In the genomic region with DNA sequence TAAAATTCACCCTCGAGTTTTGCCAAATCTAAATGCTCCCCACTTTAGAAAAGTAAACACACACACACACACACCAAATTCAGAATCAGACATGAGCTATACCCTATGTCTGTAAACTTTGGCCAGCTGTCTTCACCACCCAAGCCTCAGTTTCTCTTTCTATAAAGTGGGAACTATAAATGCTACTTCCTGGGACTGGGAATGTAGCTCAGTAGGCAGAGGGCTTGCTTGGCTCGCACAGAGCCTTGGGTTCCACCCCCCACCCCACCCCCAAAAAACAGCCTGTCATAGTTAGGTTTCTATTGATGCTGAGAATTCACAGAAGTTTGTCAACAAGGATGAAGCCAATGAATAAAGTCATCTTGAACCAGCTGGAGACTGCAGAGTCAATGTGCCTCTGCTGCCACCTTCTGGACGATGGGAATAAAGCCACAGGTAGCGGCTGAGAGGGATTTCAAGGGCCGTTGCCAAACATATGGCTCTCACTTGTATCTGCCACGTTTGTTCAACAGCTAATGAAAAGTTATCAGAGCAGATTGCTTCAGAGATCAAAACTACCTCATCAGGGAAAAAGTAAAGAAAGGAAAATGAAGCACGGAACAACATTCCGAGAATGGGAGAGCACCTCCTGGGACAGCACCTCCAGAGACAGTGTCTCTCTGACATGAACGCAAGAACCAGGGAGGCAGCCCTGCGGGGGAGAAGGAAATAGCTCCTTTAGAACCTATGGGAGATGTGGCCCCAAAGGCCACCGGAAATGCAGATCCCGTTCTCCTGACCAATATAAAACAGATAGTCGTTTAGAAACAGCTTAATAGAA, we compare ENCODE assay signal across 7 mouse cellular contexts. TPM values are rescaled to one million over a fixed set of nuclear protein-coding genes. Genes with fewer than 3 reads are reported as not detected.
A peak's percentile ranks its signal among the peaks of the same experiment; 100 is the strongest.
DNase-seq lines count a peak whose midpoint lies in the region; TF ChIP-seq lines count a peak whose summit lies in the region.

No protein-coding gene starts in this region.

- H3K27ac ChIP-seq in small intestine, adult 2 months (ENCODE audit: insufficient read depth, low read depth, low read length): no peak overlapping the region

- no peaks in the 10 kb centered on the region for H3K4me1 ChIP-seq in small intestine, adult 2 months (ENCODE audit: control insufficient read depth, insufficient read depth, insufficient read length, low read length)

- H3K4me3 ChIP-seq in small intestine, adult 2 months (ENCODE audit: low read depth, low read length): no peak overlapping the region

- no peak for TF ChIP-seq POLR2A in small intestine, adult 2 months (IDR thresholded peaks at IDR 0.05; ENCODE audit: low read depth, low read length)

- no peaks in the 10 kb centered on the region for H3K36me3 ChIP-seq in small intestine, adult 2 months (ENCODE audit: control insufficient read depth, insufficient read depth, low read length)

- peak; percentile 90 for DNase-seq in ZHBTc4 (ENCODE audit: low read depth, low spot score)
- DNase-seq in cerebellum, postnatal 10 days: peak; percentile 93
- peak; percentile 82 to 88 for DNase-seq in frontal cortex, postnatal 36 days (ENCODE audit: low spot score in 2 of 2)
- DNase-seq in induced T-regulatory cell, adult 2 months (ENCODE audit: low read depth): peak; percentile 90
- DNase-seq in left cerebral cortex, adult 8-10 months (ENCODE audit: low spot score in 2 of 2): peak; percentile 42 to 51
- DNase-seq in mesoderm, embryonic 11.5 days (ENCODE audit: low read depth, low spot score): peak; percentile 90

- TF ChIP-seq CTCF in small intestine, adult 2 months (IDR thresholded peaks at IDR 0.05; ENCODE audit: extremely low read depth, insufficient read length, insufficient replicate concordance, low read depth, low read length): peak; percentile 94; the same call in 1 of the 2 replicates

- H3K27me3 ChIP-seq in small intestine, adult 2 months (ENCODE audit: control insufficient read depth, insufficient read depth, low read length): no peaks in the 10 kb centered on the region

- 14% methylated on average over 13 of the region's 13 CpGs for WGBS in small intestine, adult 2 months

RNA-seq across cellular contexts. Expression of gene Utp6, which starts 42.3 kb away (rescaled TPM):
- total RNA-seq in left cerebral cortex, adult 8-10 months (2022): 10 to 100 TPM; 25.3 to 31.4 (median 28.2) TPM
- 0.52 and 0.96 TPM in 2 replicates for polyA plus RNA-seq in small intestine, adult 2 months (2012; rRNA removed)
